In genomic region chrX:99141079-99141478, GRCm38 (mm10) we compare ENCODE assay signal across 8 mouse cellular contexts. TPM values are rescaled to one million over a fixed set of nuclear protein-coding genes. Genes with fewer than 3 reads are reported as not detected.
DNase-seq lines count a peak whose midpoint lies in the region; ATAC-seq and TF ChIP-seq lines count a peak whose summit lies in the region.

No protein-coding gene starts in this region.

- H3K4me2 ChIP-seq in forebrain, postnatal 0 days (ENCODE audit: low read depth), result peak overlapping the region; percentile 62
- H3K4me2 ChIP-seq in liver, embryonic 11.5 days, result no peak overlapping the region

- H3K27me3 ChIP-seq in forebrain, postnatal 0 days (ENCODE audit: insufficient read depth, low read length), result no peaks in the 10 kb centered on the region
- H3K27me3 ChIP-seq in liver, embryonic 11.5 days (replicated peaks; ENCODE audit: control insufficient read depth, insufficient read depth, low read length), result peaks cover 31% of the 10 kb centered on the region

- no peak overlapping the region for H3K27ac ChIP-seq in layer of hippocampus, adult 2 months
- H3K27ac ChIP-seq in forebrain, postnatal 0 days (ENCODE audit: low read depth, low read length), result no peak overlapping the region
- H3K27ac ChIP-seq in liver, embryonic 11.5 days (ENCODE audit: low read depth, low read length), result no peak overlapping the region

- no peak for ATAC-seq in forebrain, postnatal 0 days
- ATAC-seq in liver, embryonic 11.5 days (replicated peaks; ENCODE audit: low FRiP score), result no peak

- TF ChIP-seq CTCF in layer of hippocampus, adult 2 months (conservative IDR thresholded peaks at IDR 0.05), result no peak
- no peak for TF ChIP-seq CTCF in forebrain, postnatal 0 days (IDR thresholded peaks at IDR 0.05; ENCODE audit: low read depth)

- peaks cover 4% of the 10 kb centered on the region; the same call in 1 of the 2 replicates for H3K36me3 ChIP-seq in forebrain, postnatal 0 days (ENCODE audit: insufficient read depth)
- no peaks in the 10 kb centered on the region for H3K36me3 ChIP-seq in liver, embryonic 11.5 days (ENCODE audit: control insufficient read depth, insufficient read depth, low read length)

- no peak overlapping the region for H3K4me3 ChIP-seq in layer of hippocampus, adult 2 months
- peak overlapping the region; percentile 56 for H3K4me3 ChIP-seq in forebrain, postnatal 0 days (ENCODE audit: low read depth, low read length)
- H3K4me3 ChIP-seq in liver, embryonic 11.5 days (ENCODE audit: low read depth, low read length), result no peak overlapping the region

- no peaks in the 10 kb centered on the region for H3K9me3 ChIP-seq in forebrain, postnatal 0 days (ENCODE audit: low read length)
- H3K9me3 ChIP-seq in liver, embryonic 11.5 days (ENCODE audit: control insufficient read depth, low read length), result no peaks in the 10 kb centered on the region

- H3K9ac ChIP-seq in forebrain, postnatal 0 days, result no peak overlapping the region
- H3K9ac ChIP-seq in liver, embryonic 11.5 days (ENCODE audit: low read depth, low read length), result no peak overlapping the region

- 46% methylated on average over 8 of the region's 8 CpGs for WGBS in forebrain, postnatal 0 days
- 78% methylated on average over 8 of the region's 8 CpGs for WGBS in liver, embryonic 11.5 days

- peaks cover 13% of the 10 kb centered on the region; the same call in 1 of the 2 replicates for H3K4me1 ChIP-seq in forebrain, postnatal 0 days (ENCODE audit: insufficient read depth)
- H3K4me1 ChIP-seq in liver, embryonic 11.5 days (replicated peaks; ENCODE audit: control insufficient read depth, insufficient read depth, low read length), result no peaks in the 10 kb centered on the region; the same call in 1 of the 2 replicates

- peak; percentile 37 to 44 for DNase-seq in layer of hippocampus, adult 2 months (ENCODE audit: low spot score in 2 of 2)
- DNase-seq in layer of hippocampus, postnatal 14 days (ENCODE audit: low spot score in 2 of 2), result no peak
- peak; percentile 8 for DNase-seq in forebrain, postnatal 0 days
- DNase-seq in kidney, postnatal 25 days, result peak; percentile 62 to 82
- peak; percentile 54 to 82 for DNase-seq in lung, postnatal 4 days
- no peak for DNase-seq in spleen, postnatal 10 days (ENCODE audit: low spot score in 2 of 2)
- no peak for DNase-seq in liver, embryonic 11.5 days (ENCODE audit: low spot score)
- DNase-seq in adipocyte (ENCODE audit: low spot score), result no peak

RNA-seq across cellular contexts. Expression of gene Efnb1, which starts 5.1 kb away (rescaled TPM):
- 10 to 100 TPM; 11.8 to 17.5 TPM for total RNA-seq in layer of hippocampus, adult 2 months (2021)
- 10 to 100 TPM in 1 of 2 experiments, 1 to 10 TPM in 1; 9.0 to 12.6 TPM for total RNA-seq in layer of hippocampus, postnatal 14 days (2021)
- total RNA-seq in forebrain, postnatal 0 days (2014; rRNA removed), result 36.5 and 48.9 TPM in 2 replicates
- 26.6 and 29.6 TPM in 2 replicates for polyA plus RNA-seq in forebrain, postnatal 0 days (2015; fragmentation: Nextera tagmentation; extraction: Ambion mirVana)
- 15.9 and 17.9 TPM in 2 replicates for polyA plus RNA-seq in liver, embryonic 11.5 days (2014; fragmentation: Nextera tagmentation; extraction: Ambion mirVana)

Comparison
In these comparisons a context has a peak if more than half of its experiments do, and no peak if none do; other contexts are left out.
1. DNase-seq: peak in layer of hippocampus, adult 2 months (2 of 2), forebrain, postnatal 0 days (single experiment), kidney, postnatal 25 days (2 of 2) and lung, postnatal 4 days (2 of 2); none in layer of hippocampus, postnatal 14 days (0 of 2), spleen, postnatal 10 days (0 of 2), liver, embryonic 11.5 days (single experiment) and adipocyte (single experiment).